Mouse (Mus musculus): ENCODE results near the gene Gstt2.
"Not testable (repeated sequence)": the region's sequence is repeated elsewhere in the genome, so short reads cannot be mapped to it uniquely, and the experiment has no call there.

The Gstt2 gene

DNA sequence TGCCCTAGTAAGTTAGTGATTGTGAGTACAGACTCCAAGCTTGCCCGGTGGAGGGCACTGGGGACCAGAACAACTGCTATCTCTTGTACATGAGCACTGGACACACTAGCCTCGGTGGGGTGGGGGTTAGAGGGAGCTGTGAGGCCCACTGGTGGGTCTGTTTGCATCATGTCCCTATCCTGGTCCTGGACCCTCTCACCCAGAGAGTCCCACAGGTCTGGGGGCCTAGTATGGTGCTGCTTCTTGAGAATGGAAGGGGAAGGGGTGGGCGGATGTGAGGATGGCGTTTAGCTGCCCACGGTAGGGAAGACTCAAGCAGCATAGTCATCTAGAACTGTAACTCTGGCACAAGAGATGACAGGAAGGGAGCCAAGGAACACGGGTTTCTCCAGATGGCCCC is 17.6 kb upstream of the Gstt2 start:
- DNase-seq, result no peak

DNA sequence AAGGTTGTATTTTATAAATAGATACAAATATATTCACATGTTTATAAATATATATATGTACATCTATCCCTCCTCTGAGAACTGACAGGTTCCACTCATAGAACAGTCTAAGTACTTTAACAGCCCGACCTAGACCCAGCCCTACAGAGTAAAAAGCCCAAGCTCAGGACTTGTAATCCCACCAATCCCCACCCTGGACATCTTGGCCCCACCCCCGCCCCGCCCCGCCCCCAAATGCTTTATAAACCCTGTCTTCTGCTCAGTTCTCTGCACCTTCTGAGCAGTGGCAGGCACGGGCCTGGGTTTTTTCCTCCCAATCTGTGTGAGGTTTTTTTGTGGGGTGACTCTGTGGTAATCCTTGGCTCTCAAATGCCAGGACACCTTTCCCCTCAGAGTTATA is 16.9 kb upstream of the Gstt2 start:
- DNase-seq, result no peak

DNA sequence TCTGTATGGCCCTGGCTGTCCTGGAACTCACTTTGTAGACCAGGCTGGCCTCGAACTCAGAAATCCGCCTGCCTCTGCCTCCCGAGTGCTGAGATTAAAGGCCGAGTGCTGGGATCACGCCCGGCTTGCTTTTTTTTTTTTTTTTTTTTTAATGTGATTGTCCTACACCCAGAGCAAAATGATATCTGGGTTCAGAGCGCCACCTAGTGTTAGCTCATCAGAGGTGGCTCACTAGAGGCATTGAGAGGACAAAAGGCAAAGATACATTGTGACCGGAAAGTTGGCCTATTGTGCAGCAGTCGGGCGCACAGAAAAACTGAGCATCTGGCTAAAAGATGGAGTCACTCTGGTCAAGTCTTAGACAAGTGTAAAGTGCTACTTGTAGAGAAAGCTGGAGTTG is 16.2 kb upstream of the Gstt2 start:
- DNase-seq, result peak; percentile 88 to 92

DNA sequence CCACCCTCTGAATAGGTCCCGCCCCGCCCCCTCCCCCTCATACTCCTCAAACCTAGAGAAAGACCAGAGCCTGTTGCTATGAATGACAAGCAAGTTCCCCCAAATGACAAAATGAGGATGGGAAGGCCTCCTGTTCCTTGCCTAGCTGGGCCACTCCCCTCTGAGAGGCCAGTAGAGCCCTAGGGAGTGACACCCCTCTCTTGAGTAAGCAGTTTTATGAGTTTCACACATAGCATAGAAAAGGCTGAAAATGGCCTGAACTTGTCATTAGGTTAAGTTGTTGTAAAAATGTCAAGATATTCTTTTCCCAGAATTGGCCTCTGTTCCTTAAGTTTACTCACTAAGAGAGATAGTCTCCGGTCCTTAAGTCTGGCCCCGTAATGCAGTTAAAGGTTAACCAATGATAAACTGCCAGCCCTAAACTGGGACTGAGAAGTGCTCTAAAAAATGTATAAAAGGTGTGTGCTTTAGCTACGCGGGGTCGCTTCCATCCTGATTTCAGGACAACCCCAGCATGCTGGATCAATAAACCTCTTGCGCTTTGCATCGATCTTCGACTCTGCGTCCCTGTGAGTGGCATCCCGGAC is 15.4 kb upstream of the Gstt2 start:
- no peak for DNase-seq

DNA sequence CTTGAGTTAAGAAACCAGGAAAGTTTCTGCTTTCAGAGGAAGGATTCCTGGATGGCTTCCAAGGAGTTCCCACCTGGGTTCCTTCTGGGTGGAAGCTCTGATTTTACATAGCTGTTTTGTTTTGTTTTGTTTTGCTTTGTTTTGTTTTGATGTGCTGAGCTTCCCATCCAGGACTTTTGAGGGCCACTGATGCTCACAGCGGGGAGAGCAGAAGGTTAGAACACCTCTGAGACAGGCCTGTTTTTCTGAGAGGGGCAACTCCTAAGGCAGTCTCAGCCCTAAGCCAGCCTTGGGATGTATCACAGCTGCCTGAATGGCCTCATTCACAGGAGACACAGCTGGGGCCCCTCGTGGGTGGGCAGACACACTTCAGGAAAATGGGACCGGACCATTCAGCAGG is 14.5 kb upstream of the Gstt2 start:
- no peak for DNase-seq

DNA sequence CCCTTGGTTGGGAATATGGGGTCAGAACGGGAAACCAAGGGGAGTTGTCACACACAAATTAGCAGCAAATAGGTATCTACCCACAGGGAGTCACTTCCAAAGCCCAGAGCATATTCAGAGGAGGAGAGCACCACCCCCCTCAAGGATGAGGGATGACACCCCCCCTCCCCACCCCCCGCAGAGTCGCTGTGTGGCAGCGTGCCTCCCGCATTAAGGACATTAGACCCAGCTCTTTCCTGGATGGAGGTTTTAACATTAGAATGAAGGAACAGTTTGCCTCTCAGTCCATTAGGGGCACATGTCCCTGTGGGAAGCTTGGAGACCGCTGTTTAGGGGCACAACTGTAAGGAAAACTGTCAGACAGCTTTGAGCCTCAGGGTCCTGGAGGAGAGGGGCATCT is 13.9 kb upstream of the Gstt2 start:
- no peak for DNase-seq

DNA sequence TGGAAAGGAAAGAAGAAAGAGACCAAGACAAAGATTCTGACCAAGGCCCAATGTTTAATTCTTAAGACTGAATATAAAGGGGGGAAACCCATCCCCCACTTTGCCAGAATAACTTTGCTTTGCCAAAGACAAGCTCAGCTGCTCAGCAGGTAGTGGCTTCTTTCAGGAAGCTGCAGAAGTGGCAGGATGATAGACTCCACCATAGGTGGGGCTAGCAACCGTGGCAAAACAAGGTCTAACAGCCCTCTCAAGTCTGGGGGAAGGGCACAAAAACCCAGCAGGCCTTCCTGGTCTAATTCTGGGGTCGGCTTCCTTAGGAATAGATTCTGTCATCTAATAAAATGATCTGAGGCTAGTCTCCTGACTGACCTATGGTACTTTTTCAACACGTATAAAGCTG is 11.2 kb upstream of the Gstt2 start:
- DNase-seq, result no peak

DNA sequence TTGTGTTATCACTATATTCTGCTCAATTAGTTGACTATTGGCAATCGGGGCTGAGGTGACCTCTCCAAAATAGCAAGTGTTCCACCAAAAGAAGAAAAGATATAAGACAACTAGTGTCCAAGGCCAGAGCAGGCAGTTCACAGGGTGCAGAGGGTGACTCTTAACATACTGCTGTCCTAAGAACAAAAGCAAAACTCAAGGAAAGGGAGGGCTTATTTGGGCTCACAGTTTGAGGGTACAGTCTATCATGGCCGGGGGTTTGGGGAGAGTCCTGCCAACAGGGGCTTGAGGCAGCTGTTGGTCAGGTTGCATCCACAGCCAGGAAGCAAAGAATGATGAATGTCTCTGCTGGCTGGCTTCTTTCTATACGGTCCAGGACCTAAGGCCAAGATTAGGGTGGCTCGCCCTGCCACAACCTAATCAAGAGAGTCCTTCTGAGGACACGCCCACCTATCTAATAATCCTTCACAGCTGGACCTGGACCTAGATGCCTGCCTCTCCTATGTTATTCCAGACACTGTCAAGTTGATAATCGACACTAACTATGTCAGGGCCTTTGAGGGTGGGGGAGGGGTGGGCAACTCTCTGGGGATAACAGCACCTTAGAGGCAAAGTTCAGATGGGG is 8.2 kb upstream of the Gstt2 start:
- DNase-seq, result no peak

DNA sequence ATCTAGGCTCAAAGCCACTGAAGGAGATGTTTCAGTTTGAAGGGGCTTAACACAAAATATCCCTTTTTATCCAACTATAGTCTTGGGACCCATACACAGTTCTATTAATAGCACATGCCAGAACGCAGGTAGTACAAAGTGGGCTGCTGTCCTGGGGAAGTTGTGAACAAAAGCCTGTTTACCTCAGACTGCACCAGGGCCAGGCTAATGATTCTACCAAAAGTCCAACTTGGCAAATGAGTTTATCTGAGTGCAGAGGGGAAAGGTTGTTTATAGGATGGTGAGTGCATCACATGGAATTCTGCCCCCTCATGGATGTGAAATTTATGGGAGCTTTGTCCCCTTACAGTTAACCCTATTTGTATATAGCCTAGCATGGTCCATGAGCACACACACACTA is 7.6 kb upstream of the Gstt2 start:
- no peak for DNase-seq

DNA sequence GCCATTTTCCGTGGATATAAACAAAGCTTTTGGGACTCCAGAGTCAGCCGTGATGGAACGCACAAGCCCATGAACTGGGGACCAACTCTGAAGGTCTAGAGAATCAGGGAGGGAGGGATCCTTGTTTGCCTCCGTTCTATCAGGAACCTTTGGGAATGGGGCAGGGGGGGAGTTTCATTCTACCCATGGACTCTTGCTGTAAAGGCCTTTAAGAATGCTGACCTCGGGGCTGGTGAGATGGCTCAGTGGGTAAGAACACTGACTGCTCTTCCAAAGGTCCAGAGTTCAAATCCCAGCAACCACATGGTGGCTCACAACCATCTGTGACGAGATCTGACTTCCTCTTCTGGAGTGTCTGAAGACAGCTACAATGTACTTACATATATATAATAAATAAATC is 6.7 kb upstream of the Gstt2 start:
- not testable (repeated sequence) for DNase-seq

DNA sequence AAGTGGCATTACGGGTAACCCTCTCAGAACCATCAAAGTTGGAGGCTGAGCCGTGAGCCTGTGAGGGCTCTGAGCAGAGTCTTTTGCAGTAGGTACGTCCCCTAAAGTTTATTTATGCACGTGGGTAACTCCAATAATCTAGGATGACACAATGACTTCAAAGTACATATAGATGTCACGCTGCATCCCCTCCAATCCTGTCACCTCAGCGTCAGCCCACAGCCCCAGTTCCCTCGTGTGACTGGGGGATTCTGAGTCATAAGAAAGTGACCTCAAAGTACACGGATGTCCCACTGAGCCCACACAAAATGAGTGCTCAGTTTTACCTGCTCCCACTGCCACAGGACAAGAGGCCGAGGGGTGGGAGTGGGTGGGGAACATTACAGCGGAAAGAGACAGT is 1.9 kb upstream of the Gstt2 start:
- no peak for DNase-seq

DNA sequence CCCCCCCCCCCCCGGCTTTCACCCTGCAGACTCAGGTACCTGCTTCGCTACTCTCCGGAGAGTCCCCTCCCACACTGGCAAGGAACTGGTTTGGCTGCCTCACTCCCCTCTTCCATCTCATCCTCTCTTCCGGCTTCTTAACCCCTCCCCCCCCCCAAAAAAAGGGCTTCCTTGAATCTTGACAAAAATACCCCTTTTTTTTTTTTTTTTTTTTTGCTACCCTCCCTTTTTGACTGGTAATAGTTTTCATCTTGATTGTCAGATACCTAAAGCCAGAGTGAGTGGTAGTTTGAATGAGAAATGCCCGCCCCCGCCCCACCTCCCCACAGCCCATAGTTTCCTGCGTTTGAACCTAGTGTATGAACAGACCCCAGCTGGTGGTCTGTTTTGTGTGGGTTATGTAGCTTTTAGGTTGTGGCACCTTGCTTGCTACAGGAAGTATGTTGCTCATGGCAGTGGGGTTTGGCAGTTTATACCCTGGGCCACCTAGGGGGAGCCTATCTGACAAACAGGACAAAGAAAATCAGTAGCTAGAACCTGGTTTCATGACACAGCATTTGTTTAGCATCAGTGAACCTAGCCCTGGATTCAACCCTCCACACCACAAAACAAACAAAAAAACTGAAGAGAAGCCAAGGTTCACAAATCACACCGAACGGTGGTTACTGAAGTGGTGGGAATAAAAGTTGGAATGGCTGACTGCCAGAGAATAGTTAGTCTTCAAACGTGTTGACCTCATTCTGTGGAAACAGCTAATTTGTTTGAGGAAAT is 1.3 kb downstream of the Gstt2 start:
- DNase-seq, result no peak

DNA sequence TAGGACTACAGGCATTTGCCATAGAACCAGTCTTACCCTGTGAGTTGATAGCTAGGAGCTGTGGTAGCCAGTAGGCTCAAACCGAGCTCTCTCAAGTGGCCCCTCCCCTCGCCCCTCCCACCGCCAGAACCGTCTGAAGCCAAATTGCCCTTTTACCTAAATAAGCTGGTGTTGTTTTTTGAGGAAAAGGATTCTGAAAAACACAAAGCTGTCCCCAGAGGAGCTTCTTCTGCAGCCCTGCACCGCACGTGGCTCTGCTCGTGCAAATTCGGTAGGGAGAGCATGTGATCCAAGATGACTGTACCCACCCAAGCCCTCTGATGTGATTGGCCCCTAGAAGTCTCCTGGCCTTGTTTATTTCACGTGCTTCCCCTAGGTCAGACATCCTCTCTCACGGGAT is 1.9 kb downstream of the Gstt2 start:
- DNase-seq, result peak; percentile 29 to 43

DNA sequence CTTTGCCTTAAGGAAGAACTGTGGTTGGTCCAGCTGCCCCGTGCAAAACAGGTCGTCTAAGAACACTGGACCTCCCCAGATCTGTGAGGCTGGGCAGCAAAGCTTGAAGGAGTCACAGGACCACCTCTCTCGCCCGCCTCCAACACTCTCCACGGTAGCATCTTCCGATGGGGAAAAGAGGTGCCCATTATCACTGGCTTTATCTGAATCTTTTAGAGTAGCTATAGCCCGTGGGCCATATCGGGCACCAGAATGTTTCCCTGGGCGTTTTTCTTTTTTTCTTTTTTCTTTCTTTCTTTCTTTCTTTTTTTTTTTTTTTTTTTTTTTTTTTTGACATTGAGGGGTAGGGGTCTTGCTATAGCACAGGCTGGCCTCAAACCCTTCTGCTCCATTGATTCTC is 2.5 kb downstream of the Gstt2 start:
- DNase-seq, result no peak

DNA sequence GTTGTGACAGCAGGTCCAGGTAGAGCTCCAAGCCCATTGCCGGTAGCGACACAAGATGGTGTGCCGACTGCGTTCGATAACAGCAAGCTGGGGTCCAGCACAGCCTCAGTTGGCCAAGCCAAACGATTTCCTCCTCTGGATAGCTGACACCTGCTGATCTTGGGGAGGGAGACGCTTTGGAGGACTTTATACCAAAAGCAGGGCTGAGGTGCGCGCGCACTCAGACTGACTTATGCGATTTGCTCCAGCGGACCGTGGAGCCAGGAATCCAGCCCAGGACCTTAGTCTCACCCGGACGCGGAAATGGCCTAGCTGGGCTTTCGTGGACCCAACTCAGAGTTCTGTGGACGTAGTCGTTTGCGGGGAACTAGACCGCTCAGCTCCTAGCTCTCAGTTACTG is 3.0 kb downstream of the Gstt2 start:
- peak; percentile 62 to 66 for DNase-seq

DNA sequence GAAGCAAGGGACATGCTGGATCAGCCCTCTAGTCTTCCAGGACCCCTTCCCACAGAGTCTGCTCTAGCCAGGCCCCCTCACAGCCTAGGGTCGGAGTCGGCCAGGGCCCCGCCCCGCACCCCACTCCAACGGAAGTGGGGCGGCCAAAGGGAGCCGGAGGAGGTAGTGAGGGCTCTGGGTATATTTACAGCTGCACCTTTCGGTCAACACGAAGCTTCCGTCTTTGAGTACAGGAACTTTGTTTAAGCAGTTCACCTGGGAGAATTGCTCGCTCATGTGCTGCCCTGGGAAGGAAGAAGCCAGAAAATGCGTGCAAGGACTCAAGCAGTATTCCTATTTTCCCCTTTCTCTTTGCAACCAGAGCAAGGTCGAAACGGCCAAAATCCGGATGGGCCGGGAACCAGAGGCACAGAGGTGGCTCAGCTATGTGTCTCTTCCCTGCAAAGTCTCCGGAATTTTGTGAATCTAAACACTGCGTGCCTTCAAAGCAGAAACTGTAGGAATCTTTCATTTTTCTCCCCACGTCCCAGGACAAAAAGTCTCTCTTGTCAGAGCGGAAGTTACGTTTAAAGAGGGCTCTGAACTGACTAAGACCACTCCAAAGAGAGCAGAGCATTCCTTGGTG is 3.7 kb downstream of the Gstt2 start:
- peak in 1 of 2 experiments; percentile 10 for DNase-seq

DNA sequence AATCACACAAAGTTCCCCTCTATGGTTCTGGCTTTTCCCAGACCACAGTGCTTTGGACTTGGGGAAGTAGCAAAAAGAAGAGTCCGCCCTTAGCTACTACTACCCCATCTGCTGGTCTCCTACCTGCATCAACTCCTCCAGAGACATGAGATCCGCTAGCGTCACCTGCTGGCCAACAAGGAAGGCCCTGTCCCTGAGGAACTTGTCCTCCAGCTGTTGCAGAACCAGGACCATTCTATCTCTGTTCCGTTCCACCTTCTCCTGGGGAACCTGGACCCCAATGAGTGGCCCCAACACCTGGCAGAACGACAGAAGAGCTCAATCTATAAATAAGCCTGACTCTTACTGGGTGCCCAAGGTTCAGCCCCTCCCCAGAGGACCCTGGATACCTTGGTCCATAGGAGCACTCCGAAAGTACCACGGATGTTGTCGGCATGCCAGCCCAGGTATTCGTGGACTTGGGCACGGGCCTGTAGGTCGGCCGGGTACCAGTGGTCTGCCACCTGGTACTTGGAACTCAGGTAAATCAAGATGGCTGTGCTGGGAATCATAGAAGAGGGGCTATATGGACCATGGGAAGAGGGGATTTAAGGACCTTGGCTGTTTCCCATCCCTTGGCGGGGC is 4.8 kb downstream of the Gstt2 start:
- peak; percentile 49 to 64 for DNase-seq

DNA sequence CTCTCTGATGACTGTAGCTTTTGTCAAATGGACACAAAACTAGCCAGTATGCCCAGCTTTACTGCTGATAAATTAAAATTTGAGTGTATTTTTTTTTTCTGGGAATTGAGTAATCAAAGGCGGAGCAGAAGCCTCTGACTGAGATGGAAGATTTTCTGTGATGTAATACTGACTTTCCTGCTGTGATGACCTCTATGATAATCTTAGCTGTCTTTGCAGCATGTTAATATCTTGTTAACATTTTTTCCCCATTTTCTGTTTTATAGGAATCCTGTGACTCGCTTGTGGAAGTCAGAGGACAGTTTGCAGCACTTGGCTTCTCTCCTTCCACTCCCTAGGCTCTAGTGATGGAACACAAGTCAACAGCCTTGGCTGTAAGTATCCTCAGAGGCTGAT is 7.0 kb downstream of the Gstt2 start:
- DNase-seq, result no peak

DNA sequence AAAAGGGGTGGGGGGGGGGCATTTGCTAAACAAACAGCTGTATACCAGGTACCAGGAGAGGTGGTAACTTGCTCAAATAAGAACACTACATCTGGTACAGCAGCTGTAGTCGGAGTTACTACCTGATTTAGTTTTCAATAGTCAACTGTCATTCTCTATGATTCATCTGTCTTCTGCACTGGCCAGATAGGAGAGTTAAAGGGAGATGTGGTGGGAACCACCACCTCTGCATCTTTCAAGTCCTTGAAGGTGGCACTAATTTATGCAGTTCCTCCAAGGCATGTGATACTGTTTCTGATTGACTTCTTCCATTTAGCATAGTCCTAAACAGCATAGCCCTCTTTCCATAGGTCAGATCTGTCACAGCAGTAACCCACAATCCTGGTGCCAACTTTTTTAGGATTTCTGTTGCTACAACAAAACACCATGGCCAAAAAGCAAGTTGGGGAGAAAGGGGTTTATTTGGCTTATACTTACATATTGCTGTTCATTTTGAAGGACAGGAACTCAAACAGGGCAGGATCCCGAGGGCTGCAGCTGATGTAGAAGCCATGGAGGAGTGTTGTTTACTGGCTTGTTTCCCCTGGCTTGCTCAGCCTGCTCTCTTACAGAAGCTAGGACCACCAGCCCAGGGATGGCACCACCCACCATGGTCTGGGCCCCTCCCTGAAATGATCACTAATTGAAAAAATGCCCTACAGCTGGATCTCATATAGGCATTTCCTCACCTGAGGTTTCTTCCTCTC is 7.5 kb downstream of the Gstt2 start:
- no peak for DNase-seq

DNA sequence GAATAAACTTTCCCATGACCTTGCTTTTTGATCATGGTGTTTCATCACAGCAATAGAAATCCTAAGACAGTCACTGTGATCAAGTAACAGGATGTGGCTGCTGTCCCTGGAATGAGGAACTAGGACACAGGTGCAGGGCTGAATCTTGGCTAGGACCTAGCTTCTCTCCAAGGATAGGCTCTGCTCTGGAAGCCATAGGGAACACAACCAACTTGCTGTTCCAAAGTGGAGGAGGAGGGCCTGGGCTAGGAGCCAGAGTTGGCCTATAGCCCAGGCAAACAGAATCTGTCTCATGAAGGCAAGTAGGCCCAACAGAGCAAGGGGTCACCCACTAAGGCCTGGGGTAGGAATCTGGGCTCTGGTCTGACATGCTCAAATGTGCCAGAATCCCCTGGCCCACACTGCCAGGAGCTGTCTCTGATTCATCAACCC is 8.7 kb downstream of the Gstt2 start:
- DNase-seq, result peak; percentile 67 to 75

DNA sequence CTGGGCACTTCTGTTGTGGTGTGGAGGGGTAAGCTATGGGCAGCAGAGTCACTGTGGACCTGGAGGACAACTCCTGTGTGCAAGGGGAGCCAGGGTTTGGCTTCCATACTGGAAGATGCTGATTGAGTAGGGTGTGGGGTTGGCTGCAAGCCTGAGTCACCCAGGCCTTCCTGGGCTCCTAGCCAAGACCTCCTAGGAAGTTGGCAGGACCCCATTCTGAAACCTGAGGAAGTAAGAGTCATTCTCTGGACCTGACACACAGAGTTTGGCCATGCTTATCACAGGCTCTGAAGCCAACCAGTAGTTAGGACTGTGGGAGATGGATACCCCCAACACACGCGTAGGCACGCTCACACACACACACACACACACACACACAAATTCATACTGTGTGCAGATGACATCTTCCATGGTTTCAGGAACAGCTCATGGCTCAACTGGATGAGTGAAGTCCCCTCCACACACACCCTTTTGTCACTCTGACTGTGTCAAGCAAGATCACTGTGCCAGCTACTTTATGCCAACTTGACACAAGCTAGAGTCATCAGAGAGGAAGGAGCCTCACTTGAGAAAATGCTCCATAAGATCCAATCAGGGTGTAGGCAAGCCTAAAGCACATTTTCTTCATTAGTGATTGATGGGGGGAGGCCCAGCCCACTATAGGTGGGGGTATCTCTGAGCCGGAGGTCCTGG is 9.4 kb downstream of the Gstt2 start:
- peak; percentile 45 to 56 for DNase-seq

DNA sequence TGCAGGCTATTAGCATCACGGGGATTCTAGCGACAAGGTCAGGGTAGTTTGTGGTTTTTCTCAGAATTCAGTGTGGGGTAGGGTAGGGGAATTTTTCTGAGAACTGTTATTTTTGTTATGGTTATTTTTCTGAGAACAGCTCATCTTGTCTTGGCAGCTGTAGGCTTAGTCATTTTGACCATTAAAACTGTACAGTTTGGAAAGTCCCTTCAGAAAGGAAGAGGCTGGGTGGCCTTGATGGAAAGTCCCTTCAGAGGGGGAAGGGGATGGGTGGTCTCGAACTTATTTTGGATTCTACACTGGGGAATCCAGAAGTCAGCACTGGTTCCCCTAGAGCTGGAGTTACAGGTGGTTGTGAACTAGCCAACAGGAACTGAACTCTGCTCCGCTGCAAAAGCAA is 12.7 kb downstream of the Gstt2 start:
- no peak for DNase-seq
